Mouse (Mus musculus) hindbrain, embryonic 14.5 days (tissue): ENCODE data around the gene Aldh4a1. TPM values are rescaled to one million over a fixed set of nuclear protein-coding genes. Genes with fewer than 3 reads are reported as not detected.
A peak's percentile ranks its signal among the peaks of the same experiment; 100 is the strongest.

Experiments
- ATAC-seq: fragments of 200-750 bp; cut with Nextera tagmentation; 2 replicates; pipeline ENCODE4 v1.8.0; 2017; ENCODE audit warnings: moderate number of reproducible peaks, mild to moderate bottlenecking, moderate TSS enrichment, moderate library complexity; ENCODE audit not compliant: low FRiP score
- DNase-seq: peaks from one replicate; pipeline ENCODE4 v3.0.0-alpha.2; 2015; ENCODE audit warnings: low spot score
- H3K27ac ChIP-seq: fragments of 300-500 bp; sonication (generic); 2 replicates; pipeline ENCODE4 v1.5.1; 2014; ENCODE audit warnings: mild to moderate bottlenecking, moderate library complexity
- H3K27me3 ChIP-seq: fragments of 300-500 bp; sonication (generic); 2 replicates; pipeline ENCODE4 v1.6.1; 2014; ENCODE audit warnings: mild to moderate bottlenecking, low read length, mixed read lengths; ENCODE audit not compliant: control insufficient read depth, insufficient read depth
- H3K36me3 ChIP-seq: fragments of 300-500 bp; sonication (generic); replicated peaks from 2 replicates; pipeline ENCODE4 v1.6.1; 2014; ENCODE audit not compliant: control insufficient read depth, insufficient read depth
- H3K4me1 ChIP-seq: fragments of 300-500 bp; sonication (generic); replicated peaks from 2 replicates; pipeline ENCODE4 v1.6.1; 2014; ENCODE audit warnings: antibody characterized with exemption, low read length, mixed read lengths; ENCODE audit not compliant: control insufficient read depth, insufficient read depth
- H3K4me2 ChIP-seq: fragments of 300-500 bp; sonication (generic); replicated peaks from 2 replicates; pipeline ENCODE4 v1.6.1; 2014; ENCODE audit warnings: mild to moderate bottlenecking, moderate library complexity
- H3K4me3 ChIP-seq: fragments of 300-500 bp; sonication (generic); replicated peaks from 2 replicates; pipeline ENCODE4 v1.5.1; 2014; ENCODE audit warnings: mild to moderate bottlenecking, low read length
- H3K9ac ChIP-seq: fragments of 300-500 bp; sonication (generic); 2 replicates; pipeline ENCODE4 v1.6.1; 2014
- H3K9me3 ChIP-seq: fragments of 300-500 bp; sonication (generic); 2 replicates; pipeline ENCODE4 v1.6.1; 2016; ENCODE audit warnings: low read length; ENCODE audit not compliant: control insufficient read depth
- WGBS: fragments of 180-500 bp; shearing (Covaris S2); extraction: QIAGEN DNeasy Blood & Tissue Kit; methylation state at CpG from one replicate; pipeline ENCODE4 v1.1.7; 2014; 5-methylcytosine and 5-hydroxymethylcytosine counted together
- polyA plus RNA-seq: library from polyadenylated mRNA; unstranded; fragments of >200 nt; fragmentation: Nextera tagmentation; extraction: Ambion mirVana; gene quantifications from 2 replicates; pipeline ENCODE4 v1.2.1, GENCODE M21; 2014

Aldh4a1 gene
- polyA plus RNA-seq, 1 experiment from 2014 or later: 18.1 TPM

DNA sequence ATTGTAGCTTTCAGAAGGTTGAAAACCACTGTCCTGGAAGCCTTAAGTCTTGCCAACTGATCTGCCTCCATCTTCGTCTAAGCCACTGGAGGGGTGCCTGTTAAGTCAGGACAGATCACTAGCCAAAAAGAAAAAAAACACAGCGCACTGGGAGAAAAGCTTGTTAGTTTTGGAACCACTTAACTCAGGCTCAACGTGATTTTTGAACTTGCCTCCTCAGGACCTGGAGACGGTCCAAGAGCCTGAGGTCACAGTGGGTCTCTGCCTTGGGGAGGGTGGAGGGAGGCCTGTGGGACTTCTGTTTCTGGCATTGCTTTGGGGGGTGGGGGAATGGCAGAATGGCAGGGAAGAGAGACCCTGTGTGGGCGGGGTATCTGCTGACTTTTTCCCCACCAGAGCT, 8.5 kb downstream of the Aldh4a1 start:
- no peak for DNase-seq
- Histone ChIP-seq H3K27ac (no peak overlapping the region), H3K27me3 (no peaks in the 10 kb centered on the region), H3K4me1 (0 out of 2 replicates have a peak, but pooled peaks cover 4% of the 10 kb centered on the region), H3K9ac (no peak overlapping the region), H3K4me3 (no peak overlapping the region), H3K9me3 (no peaks in the 10 kb centered on the region), H3K4me2 (no peak overlapping the region), H3K36me3 (peaks cover 9% of the 10 kb centered on the region)
- ATAC-seq: no peak
- 71% methylated on average over 5 of the region's 5 CpGs for WGBS

DNA sequence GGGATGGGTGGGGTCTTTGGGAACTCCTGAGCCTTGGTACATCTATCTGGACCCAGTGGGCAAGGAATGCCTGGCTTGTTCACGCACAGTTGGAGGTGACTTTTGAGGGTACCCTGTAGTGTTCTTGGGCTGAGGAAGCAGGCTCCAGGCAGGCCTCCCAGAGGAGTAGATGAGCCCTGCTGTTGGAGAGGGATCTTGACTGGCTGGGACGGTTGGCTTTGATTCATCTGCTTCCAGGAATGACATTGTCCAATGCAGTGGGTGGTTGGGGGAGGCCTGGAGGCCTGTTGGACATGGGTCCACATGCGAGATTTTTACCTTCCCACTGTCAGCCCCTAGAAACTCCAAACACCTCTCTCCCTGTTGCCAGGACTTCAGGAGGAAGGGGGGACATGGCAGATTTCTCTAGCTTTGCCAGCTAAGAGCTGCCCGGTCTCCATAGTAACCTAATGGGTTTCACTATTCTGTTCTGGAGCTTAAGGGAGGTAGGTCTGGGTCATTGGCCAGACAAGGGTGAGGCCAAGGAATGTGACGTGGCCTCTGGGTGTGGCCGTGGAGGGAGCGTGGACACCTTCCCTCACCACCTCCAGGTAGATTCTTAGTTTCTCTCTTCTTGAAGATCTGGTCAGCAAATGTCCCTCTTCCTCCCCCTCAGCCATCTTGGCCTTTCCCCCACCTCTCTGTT, 9.0 kb downstream of the Aldh4a1 start:
- WGBS: 85% methylated on average over 7 of the region's 7 CpGs
- no peak for DNase-seq
- H3K4me1 ChIP-seq: 0 out of 2 replicates have a peak, but pooled peaks cover 4% of the 10 kb centered on the region

DNA sequence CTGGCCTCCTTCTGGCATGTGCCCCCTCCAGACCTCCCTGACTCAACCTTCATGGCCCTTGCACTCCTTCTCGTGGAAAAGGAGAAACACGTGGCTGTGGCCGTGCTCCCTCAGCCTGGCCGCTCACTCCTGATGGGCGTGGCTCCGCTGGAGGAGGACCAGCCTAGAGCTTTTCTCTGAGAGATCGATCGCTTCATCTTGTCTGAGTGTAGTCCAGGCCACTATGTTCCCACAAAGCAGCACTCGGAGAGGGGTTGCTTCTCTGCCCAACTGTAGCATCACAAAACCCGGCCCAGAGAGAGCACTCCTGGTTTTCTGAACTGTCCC, 9.6 kb downstream of the Aldh4a1 start:
- no peak overlapping the region for H3K4me2 ChIP-seq
- H3K4me3 ChIP-seq: no peak overlapping the region
- H3K27me3 ChIP-seq: no peaks in the 10 kb centered on the region
- DNase-seq: no peak
- H3K4me1 ChIP-seq: 0 out of 2 replicates have a peak, but pooled peaks cover 4% of the 10 kb centered on the region
- no peak overlapping the region for H3K27ac ChIP-seq
- 83% methylated on average over 10 of the region's 10 CpGs for WGBS
- no peaks in the 10 kb centered on the region for H3K9me3 ChIP-seq
- no peak for ATAC-seq
- H3K9ac ChIP-seq: no peak overlapping the region
- peaks cover 13% of the 10 kb centered on the region for H3K36me3 ChIP-seq

More for the DNA sequence above, 9.0 kb downstream of the Aldh4a1 start:
- H3K9ac ChIP-seq: no peak overlapping the region
- H3K4me3 ChIP-seq: no peak overlapping the region
- no peaks in the 10 kb centered on the region for H3K27me3 ChIP-seq
- H3K9me3 ChIP-seq: no peaks in the 10 kb centered on the region
- ATAC-seq: no peak
- H3K36me3 ChIP-seq: peaks cover 9% of the 10 kb centered on the region
- H3K4me2 ChIP-seq: no peak overlapping the region
- no peak overlapping the region for H3K27ac ChIP-seq

DNA sequence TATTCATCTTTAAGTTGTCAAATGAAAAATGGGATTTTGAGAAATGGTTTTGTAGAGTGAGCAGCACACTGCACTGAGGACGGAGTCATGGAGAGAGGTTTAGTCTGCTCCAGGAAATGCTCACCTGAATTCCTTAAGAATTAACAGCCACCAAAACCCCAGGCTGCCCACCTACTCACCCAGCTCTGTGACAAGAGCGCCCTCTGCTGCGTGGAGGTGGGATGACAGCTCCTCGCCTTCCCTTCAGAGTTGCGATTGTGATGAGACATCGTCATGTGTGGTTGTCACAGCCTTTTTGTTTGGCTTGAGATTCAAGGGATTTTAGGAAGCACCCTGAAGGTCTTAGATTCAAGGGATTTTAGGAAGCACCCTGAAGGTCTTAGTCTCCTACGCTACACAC, 13.7 kb downstream of the Aldh4a1 start:
- Histone ChIP-seq H3K4me1 (peaks cover 14% of the 10 kb centered on the region), H3K4me2 (no peak overlapping the region), H3K9me3 (no peaks in the 10 kb centered on the region), H3K27ac (no peak overlapping the region), H3K9ac (no peak overlapping the region), H3K27me3 (no peaks in the 10 kb centered on the region), H3K36me3 (peaks cover 20% of the 10 kb centered on the region), H3K4me3 (no peak overlapping the region)
- WGBS: 32% methylated on average over 7 of the region's 7 CpGs
- DNase-seq (peak; percentile 85), ATAC-seq (no peak)

DNA sequence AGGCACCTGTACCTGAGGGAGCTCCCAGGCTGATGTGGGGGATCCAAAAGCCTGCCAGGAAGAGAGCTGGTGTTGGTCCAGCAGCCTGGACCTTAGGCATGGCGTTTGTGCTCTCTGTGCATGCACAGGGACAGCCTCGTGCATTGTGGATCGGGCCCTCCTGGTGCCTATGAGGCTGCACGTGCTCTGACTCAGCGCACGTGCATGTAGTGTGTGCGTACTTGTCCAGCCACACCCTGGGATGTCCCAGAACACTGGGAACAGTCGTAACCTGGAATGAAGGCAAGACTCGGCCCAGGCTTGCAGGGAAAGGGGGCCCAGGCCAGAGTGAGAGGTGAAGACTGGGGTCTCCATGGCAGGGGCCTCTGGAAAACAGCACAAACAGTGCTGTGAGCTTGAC, 15.2 kb downstream of the Aldh4a1 start:
- ATAC-seq: no peak
- H3K4me1 ChIP-seq: peaks cover 21% of the 10 kb centered on the region

DNA sequence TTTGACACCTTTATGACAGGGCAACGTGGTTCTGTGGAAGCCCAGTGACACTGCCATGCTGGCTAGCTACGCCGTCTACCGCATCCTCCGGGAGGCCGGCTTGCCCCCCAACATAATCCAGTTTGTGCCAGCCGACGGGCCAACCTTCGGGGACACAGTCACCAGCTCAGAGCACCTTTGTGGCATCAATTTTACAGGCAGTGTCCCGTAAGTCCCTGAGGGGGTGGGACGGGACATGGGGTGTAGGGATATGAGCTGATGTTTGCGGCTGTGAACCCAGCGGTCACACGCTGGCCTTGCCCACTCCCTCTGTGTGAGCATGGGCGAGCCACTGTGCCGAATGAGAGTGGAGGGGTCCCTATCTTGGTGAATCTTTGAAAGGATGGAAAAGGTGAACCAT, 15.7 kb downstream of the Aldh4a1 start:
- no peak overlapping the region for H3K4me2 ChIP-seq
- peaks cover 17% of the 10 kb centered on the region for H3K27me3 ChIP-seq
- H3K9me3 ChIP-seq: no peaks in the 10 kb centered on the region
- DNase-seq: no peak
- H3K36me3 ChIP-seq: peaks cover 20% of the 10 kb centered on the region
- peaks cover 21% of the 10 kb centered on the region for H3K4me1 ChIP-seq
- H3K27ac ChIP-seq: no peak overlapping the region
- WGBS: 95% methylated on average over 16 of the region's 16 CpGs
- H3K4me3 ChIP-seq: no peak overlapping the region
- no peak for ATAC-seq
- H3K9ac ChIP-seq: no peak overlapping the region

More for the DNA sequence above, 15.2 kb downstream of the Aldh4a1 start:
- H3K4me3 ChIP-seq: no peak overlapping the region
- WGBS: 89% methylated on average over 9 of the region's 9 CpGs
- no peak overlapping the region for H3K9ac ChIP-seq
- H3K36me3 ChIP-seq: peaks cover 20% of the 10 kb centered on the region
- H3K27ac ChIP-seq: no peak overlapping the region
- no peak for DNase-seq
- H3K27me3 ChIP-seq: peaks cover 12% of the 10 kb centered on the region
- no peaks in the 10 kb centered on the region for H3K9me3 ChIP-seq
- H3K4me2 ChIP-seq: no peak overlapping the region

DNA sequence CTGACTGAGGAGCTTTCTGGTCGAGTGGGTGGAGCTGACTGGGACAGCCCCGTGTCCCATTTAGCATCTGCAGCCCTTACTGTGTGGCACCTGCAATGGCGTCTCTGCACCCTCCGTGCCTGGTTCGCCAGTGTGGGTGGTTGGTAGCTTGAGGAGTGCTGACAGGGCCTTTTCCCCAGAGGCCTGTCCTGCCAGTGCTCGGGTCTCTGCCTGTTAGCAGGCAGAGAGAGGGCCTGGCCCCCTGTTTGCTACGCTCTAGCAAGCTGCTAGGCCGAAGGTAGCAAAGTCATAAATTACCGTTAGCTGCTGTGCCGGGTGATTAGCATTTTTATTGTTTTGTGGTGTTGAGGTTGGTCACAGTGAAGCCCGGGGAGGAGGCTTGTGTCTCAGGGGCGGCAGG, 17.1 kb downstream of the Aldh4a1 start:
- Histone ChIP-seq H3K4me2 (no peak overlapping the region), H3K9ac (peak overlapping the region; percentile 42), H3K4me3 (no peak overlapping the region), H3K27ac (peak overlapping the region; percentile 14; the same call in 1 of the 2 replicates), H3K4me1 (peaks cover 21% of the 10 kb centered on the region), H3K27me3 (peaks cover 17% of the 10 kb centered on the region), H3K9me3 (no peaks in the 10 kb centered on the region), H3K36me3 (peaks cover 26% of the 10 kb centered on the region)
- no peak for ATAC-seq
- no peak for DNase-seq
- 13% methylated on average over 12 of the region's 12 CpGs for WGBS

DNA sequence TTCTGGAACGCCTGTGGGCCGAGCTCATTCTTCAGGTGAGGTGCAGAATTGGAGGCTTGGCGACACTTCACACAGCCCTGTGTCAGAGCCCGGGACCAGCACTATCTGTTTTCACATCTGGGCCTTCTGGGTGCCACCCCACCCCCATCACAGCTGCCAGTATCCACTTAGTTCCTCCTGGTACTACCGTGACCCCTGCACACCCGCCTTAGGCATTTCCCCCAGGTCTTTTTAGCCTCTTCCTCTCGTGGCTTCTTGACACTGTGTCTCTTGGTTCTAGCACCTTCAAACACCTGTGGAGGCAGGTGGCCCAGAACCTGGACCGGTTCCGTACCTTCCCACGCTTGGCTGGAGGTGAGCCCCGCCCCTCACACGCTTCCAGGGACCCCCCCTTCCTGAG, 17.7 kb downstream of the Aldh4a1 start:
- no peak for ATAC-seq
- Histone ChIP-seq H3K4me1 (peaks cover 21% of the 10 kb centered on the region), H3K4me3 (no peak overlapping the region), H3K27ac (no peak overlapping the region), H3K9me3 (no peaks in the 10 kb centered on the region), H3K27me3 (peaks cover 17% of the 10 kb centered on the region), H3K36me3 (peaks cover 29% of the 10 kb centered on the region), H3K4me2 (no peak overlapping the region), H3K9ac (peak overlapping the region; percentile 42; the same call in 1 of the 2 replicates)
- 67% methylated on average over 12 of the region's 12 CpGs for WGBS
- DNase-seq: no peak

DNA sequence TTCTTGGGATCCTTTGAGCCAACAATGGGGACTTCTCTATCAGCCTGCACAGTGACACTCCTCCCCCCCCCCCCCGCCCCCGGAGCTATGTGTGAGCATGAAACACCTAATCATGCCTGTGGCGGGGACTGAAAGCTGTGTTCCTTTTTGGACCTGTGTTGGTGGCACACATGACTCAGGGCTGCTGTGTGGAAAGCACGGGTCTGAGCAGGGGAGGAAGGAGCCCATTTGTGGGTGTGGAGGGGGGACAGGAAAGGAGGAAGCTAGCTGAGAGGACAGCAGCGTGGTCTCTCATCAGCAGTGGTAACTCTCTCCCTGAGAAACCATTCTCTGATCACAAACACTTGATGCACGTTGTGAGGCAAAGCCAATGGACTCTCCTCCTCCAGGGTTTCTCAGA, 18.1 kb downstream of the Aldh4a1 start:
- Histone ChIP-seq H3K4me3 (no peak overlapping the region), H3K27ac (no peak overlapping the region), H3K9ac (no peak overlapping the region), H3K36me3 (peaks cover 28% of the 10 kb centered on the region), H3K9me3 (no peaks in the 10 kb centered on the region), H3K4me1 (peaks cover 21% of the 10 kb centered on the region), H3K27me3 (peaks cover 17% of the 10 kb centered on the region), H3K4me2 (no peak overlapping the region)
- no peak for ATAC-seq
- WGBS: 51% methylated on average over 5 of the region's 6 CpGs
- no peak for DNase-seq
